Mouse (Mus musculus): ENCODE data around the gene Tln1.

DNA sequence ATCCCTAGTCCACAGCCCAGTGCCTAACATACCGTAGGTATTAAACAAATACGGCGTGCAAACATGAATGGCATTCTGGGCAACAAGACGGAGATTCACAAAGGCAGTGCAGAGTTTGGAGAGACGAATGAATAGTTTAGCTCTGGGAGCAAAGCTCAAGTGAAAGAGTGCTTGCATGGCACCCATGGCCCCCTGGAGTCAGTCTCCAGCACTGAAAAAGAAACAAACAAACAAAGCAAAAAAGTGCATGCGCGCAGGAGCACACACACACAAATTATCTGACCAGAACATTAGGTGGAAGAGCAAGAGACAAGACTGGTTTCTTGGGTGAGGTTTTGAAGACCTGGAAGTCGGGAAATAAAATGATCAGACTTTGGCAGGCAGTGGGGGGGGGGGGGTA is 56.4 kb downstream of the Tln1 start:
- no peak for TF ChIP-seq CTCF (IDR thresholded peaks at IDR 0.05; ENCODE audit: low read depth)
- TF ChIP-seq EP300 (IDR thresholded peaks at IDR 0.05; ENCODE audit: low read depth) = no peak

Measured in heart, postnatal 0 days (tissue).